Mouse (Mus musculus) heart, postnatal 25 days (tissue): ENCODE results near the gene Ehbp1. TPM values are rescaled to one million over a fixed set of nuclear protein-coding genes. Genes with fewer than 3 reads are reported as not detected.

Source experiments
- DNase-seq: peaks from one replicate; pipeline ENCODE4 v3.0.0; 2022; ENCODE audit warnings: low spot score
- intact Hi-C: fragments of 180-260 bp; cut with DNase I; formaldehyde crosslinking; loops from one replicate; pipeline ENCODE4 v1.15.1; 2025
- total RNA-seq, 2 experiments: library from RNA; stranded (reverse); gene quantifications; 2 replicates each; pipeline ENCODE4 v1.2.3; 2021

Ehbp1 gene
- total RNA-seq = 100 to 1,000 TPM; 119 to 122 TPM

DNA sequence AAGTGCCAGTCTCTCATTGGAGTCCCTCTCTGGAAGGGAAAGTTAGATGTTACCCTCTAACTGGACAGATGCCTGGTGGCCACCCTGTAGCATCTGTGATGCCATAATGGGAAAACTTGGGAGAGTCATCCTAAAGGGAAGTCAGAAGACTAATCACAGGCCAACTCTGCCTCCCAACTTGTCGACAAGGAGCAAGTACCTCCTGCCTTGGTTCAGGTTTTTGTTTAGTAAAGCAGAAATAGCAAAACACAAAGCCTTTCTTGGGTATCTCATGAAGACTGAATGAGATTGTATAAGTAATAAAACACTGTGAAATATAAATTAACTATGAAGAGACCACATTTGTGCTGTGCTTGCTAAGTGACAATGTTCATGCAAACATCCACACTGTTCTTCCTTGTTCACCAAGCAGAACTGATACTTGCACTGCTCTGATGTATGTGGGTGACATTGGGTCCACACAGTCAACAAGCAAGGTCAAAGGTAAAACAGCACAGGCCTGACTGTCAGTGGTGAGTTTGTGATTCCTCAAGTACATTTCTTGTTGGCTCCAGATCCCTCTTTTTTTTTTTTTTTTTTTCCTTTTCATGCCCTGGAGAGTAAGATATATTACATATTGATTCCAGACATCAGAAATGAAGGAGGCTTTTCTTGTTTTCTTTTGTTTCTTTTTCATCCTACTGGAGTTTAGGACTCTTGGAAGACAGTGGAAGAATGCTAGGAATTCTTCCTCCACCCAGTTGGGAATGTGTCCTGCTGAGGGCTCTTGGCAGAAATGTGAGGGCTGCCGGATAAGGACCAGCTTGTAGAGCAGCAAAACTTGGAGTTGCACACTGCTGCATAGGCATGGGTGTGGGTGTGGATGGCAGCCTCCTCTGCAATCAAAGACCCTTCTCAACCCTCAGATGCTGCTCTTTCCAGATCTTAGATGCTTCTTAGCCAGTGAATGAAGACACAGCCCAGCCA lies at the start of gene Ehbp1:
Gene Ehbp1 (minus strand): TSS at position 51 of the 966 bp plus-strand sequence.
- intact Hi-C loops = no loop called here
- DNase-seq = no peak

DNA sequence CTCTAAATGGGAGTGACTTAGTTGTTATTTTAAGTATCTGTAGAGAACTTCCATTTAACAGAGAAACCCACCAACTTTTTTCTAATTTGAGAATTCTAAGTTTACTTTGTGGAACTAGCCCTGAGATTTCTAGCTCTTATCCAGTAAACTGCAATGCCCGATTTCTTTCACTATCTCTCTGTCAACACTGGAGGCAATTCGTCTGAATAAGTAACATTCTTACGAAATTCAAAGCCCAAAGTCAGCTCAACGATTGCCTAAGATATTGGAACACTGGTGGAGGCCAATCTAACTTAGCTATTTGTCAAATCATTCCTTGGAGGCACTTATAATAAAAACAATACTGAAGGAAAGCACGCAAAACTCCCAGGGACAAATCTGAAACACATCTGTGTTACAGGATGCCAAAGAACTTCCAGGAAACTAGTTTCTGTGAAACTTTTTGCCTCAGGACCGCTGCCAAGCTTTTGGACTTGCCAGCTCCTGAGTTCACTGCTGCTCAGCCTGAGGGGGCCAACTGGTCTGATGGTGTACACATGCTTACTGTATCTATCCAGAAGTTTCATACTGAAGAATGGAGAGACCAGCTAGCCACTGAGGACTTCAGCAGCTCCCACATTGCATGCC lies 45.5 kb upstream of the Ehbp1 start:
- intact Hi-C loops = no loop called here
- DNase-seq = peak; percentile 37

- intact Hi-C loops = no loop called here
- DNase-seq = no peak
These were observed 41.4 kb upstream of the Ehbp1 start for GRCm38 (mm10) chr11:22383532-22383931.

DNA sequence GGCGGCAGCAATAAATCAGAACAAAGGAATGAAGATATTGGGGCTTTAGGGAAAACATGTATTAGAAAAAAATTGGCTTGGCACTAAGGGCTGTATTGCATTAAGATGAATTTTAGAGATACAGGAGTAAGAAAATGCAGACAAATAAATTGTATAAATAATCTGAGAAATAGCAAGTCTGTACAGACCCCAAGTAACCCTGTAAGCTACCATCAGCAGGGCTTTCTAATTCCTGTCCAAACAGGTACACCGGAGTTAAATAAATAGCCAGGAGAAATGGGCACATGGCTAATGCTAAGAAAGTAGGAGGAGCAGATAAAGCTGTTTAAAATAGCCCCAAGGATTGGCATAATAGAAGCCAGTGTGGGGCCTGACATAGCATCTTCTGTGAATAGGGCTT lies 32.7 kb upstream of the Ehbp1 start:
- intact Hi-C loops = no loop called here

DNA sequence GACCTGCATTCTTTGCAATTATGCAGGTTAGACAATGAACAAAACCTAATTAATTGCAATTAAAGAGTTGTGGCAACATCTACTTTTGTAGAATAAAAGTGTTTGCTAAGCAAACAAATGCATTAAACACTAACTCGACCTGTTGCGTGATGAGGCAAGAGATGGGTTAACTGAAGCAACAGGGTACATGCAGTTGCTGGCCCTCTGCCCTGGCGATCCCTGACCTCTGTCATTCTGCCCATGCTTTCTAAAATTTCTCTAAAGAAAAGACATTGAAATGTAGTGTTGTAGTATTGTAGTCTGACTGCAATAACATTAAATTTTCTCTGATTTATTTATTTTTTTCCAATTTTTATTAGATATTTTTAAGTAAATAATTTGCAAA lies 31.2 kb upstream of the Ehbp1 start:
- intact Hi-C loops = no loop called here
- no peak for DNase-seq

More for the DNA sequence above, 32.7 kb upstream of the Ehbp1 start:
- DNase-seq = no peak

DNA sequence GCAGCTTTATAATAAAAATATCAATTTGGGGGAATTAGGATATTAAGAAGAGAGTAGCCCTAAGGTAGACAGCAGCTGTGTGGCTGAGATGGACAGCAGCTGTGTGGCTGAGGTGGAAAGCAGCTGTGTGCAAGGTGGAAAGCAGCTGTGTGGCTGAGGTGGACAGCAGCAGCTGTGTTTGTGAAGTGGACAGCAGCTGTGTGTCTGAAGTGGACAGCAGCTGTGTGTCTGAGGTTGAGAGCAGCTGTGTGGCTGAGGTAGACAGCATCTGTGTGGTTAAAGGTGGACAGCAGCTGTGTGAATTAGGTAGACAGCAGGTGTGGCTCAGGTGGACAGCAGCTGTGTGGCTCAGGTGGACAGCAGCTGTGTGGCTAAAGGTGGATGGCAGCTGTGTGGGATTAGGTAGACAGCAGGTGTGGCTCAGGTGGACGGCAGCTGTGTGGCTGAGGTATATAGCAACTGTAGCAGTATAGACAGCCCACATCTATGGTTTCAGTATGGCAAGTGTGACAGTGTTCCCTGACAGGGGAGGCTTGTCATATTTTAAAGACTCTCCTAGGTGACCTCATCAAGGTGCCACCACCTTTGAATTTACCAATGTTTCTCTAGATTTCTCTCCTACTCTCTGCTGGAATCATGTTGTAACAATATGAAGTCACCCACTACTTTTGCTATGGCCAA lies 30.7 kb upstream of the Ehbp1 start:
- no peak for DNase-seq
- intact Hi-C loops = no loop called here

DNA sequence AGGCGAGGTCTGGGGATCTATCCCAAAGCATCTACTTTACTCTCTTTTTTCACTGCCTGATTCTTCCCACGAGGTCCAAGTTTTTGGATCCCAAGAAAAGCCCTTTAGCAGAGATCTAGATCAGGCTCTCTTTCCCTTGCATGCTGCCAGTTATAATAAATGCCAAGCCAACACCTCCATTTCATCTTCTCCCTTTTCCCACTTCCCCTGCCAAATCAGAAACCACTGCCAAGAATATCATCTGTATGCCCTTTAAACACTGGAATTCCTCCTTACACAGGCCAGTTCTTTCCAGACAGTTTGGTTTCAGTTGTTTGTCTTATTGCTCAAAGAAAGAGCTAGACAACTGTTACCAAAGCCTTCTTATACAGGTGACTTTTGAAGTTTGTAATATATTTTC lies 27.7 kb upstream of the Ehbp1 start:
- DNase-seq = no peak
- intact Hi-C loops = no loop called here

DNA sequence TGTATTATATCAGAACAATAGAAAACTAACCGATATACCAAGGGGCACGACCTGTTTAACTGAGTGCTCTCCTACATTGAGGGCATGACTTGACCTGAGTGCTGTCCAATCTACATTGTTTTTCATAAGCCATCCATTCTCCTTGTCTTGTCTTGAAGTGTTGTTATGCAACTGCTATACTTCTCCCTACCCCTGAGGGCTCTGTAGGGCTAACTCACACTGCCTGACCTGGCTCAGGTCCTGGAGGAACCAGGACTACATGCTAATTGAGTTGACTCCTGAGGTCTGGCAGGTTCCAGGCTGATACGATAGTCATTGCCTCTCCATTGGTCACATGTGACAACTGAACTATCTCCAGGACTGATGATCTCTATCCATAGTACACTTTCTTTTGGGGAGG lies 26.5 kb upstream of the Ehbp1 start:
- DNase-seq = no peak
- intact Hi-C loops = no loop called here

GRCm38 (mm10) chr11:22366486-22366885 lies 24.4 kb upstream of the Ehbp1 start:
- DNase-seq = no peak
- intact Hi-C loops = no loop called here

DNA sequence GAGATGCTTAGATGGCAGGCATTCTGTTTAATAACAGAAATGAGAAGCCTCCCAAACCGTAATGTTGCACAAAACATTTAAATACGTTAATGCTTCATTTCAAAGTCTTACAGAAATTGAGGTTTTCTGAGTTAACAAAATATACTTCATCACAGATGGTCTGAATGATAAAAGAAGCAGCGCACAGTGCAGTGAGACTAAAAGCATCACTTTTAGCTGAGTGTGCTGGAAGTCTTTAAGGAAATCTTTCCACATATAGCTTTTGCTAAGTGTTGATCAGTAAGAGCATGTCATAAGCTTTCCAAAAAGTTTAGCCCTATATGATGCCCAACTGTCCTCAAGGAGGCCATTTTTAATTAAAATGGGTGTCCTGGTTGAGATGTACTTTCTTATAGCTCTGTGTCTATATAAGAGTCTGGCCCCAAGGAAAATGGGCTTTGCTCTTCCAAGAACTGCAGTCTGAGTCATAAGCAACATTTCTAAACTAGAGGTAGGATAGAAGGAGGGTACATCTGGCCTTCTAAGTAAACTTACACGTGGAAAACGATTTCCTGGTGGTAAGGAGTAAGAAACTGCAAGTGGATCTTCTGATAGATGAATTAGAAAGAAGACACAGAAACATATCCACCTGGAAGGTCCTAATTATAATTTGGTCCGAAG lies 12.0 kb upstream of the Ehbp1 start:
- intact Hi-C loops = no loop called here
- no peak for DNase-seq

GRCm38 (mm10) chr11:22349945-22350344 lies 7.9 kb upstream of the Ehbp1 start:
- intact Hi-C loops = no loop called here
- no peak for DNase-seq

DNA sequence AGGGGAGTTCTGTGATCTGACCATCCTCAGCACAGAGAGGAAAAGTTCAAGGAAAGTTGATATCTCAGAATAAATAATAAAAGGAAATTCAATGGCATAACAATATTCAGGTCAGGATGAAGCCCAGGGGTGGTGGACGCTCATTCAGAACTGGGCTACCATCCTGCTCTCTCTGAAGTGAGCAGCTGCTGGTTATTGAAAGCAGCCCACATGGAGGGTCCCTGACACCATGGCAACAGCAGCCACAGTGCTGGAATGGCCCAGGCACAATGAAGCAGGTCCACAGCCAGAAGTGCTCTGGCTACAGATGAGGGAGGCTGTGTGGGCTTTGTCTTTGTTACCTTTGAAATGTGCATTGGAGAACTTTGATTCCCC lies 6.4 kb upstream of the Ehbp1 start:
- intact Hi-C loops = no loop called here
- DNase-seq = no peak

DNA sequence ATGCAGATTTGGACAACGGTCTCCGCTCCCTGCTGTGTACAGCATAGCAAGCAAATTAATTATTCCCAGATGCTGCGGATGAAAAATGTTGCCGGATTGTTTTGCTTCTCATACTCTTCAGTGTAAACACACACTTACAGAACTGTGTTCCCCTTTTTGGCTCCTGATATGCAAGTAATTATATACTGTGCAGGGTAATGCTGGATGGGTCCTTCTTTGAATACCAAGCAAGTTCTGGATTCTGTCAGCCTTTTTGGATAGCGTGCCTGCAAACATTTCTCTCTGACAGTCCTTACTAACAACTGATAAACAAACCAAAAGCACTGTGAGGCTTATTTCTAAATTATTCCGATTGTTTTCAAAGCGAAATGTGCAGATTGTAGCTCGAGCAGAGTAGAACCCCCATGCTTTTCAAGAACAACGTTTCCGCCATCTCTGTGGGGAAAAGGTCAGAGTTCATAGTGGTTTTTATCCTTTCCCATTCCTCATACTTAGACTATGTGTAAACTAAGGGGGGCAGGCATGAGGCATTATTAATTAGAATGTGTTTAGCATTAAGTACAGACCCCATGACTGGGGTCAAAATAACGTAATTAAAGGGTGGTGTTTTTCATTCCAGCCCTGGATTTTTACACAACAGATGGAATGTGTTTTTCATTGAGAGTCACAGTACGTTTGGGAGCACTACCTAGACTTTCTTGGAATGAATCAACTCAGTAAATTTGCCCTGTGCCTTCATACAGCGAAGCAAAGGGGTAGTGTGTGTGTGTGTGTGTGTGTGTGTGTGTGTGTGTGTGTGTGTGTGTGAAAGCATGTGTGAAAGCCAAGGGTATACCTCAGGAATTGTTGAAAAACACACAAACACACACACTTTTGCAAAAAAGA lies 5.8 kb upstream of the Ehbp1 start:
- no peak for DNase-seq
- intact Hi-C loops = no loop called here

GRCm38 (mm10) chr11:22327302-22327910 lies 14.7 kb downstream of the Ehbp1 start:
- intact Hi-C loops = no loop called here
- no peak for DNase-seq

DNA sequence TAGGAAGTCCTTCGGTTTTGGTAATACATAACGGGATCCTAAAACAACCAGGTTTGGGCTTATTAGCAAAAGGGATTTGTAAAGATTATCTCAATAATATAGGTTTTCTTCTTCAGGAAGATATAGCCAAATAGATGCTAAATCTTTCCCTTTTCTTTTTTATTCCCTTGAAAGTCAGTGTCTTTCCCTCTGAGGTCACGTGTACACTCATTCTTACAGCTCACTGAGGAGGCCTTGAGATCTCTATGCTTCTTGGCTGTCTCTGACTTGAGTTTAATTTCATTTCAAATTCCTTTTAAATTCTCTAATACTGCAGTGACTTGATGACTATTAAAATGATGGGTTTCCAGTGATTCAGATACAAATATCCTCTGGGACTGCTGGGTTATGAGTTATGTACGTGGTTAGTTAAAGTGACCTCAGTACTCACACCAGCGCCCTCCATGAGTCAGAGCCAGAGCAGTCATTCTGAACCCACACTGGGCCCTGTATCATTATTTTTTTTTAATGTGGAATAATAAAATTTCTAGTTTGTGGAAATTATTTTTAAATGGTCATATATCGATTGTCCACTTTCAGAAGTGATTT lies 24.2 kb downstream of the Ehbp1 start:
- intact Hi-C loops = no loop called here
- no peak for DNase-seq

DNA sequence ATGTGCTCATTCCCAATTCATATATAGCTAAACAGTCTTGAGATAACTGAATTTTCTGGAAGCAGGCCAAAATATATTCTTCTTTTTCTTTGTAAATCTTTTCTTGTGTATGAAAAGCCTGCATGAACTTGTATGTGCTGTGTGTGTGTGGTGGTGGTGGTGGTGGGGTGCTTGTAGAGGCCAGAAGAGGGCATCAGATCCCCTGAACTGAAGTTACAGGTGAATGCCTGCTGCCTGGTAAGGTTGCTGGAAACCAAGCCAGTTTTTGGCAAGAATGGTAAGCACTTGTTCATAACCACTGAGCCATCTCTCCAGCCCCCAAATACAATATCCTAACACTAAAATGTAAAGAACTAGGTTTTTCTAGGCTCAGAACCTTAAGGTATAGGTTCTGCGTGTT lies 26.3 kb downstream of the Ehbp1 start:
- DNase-seq = no peak
- intact Hi-C loops = no loop called here

GRCm38 (mm10) chr11:22301164-22301563 lies 40.9 kb downstream of the Ehbp1 start:
- intact Hi-C loops = no loop called here
- DNase-seq = no peak

DNA sequence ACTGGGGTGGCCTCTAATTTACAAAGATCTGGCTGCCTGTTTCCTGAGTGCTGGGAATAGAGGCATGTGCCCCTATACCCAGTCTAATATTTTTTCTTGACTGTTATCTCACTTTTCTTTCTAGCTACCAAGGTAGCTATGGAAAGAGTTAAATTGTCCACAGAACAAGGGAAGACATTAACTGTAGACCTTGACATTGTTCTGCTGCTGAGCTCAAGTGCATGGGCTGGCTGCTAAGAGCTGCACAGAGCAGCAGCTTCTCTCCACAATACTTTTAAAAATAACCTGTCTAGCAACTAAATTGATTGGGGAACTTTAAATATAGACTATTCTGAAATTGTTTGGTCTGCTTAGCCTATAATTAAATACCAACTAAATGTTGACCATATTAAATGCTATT lies 52.9 kb downstream of the Ehbp1 start:
- no peak for DNase-seq
- intact Hi-C loops = loop anchor here (5.0 to 10.0 kb wide), 6 partner anchors 62 to 1606 kb away; partner anchors contain the start of genes Papolg, Tmem17 and Zrsr1
